Mouse (Mus musculus) thymus, adult 2 months (tissue): ENCODE results near the gene Suv39h1.

Experiments used
- CTCF ChIP-seq: fragments of 200-500 bp; IDR thresholded peaks from 2 replicates; pipeline ENCODE4 v1.5.1; 2012; ENCODE audit warnings: mild to moderate bottlenecking, control low read depth, low read length, moderate library complexity, borderline replicate concordance; ENCODE audit not compliant: control insufficient read depth, poor library complexity, insufficient read depth; ENCODE audit errors: extremely low read depth
- POLR2A ChIP-seq: fragments of 200-500 bp; IDR thresholded peaks from 2 replicates; pipeline ENCODE4 v1.6.1; 2012; ENCODE audit warnings: mild to moderate bottlenecking, low read length, control low read depth, moderate library complexity; ENCODE audit not compliant: control insufficient read depth, poor library complexity, insufficient read depth; ENCODE audit errors: extremely low read depth

DNA sequence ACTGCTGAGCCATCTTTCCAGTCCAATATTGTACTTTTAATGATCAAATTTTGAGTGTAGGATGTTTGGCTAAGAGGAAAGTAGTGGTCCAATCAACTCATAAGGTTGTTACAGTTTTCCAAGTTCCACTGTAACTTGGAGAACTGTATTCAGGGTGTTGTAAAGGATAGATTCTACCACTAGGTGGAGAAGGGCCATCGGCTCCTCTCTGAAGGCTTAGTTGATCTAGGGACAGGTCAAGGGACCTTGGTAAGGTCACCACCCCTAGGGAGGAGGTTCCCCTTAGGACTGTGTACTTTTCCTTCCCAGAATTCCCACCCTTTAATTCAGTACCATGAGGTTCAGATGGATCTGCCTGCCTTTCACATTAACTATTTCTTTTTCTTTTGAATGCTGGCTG, 41.6 kb downstream of the Suv39h1 start:
- TF ChIP-seq POLR2A (no peak), CTCF (no peak)
